Mouse (Mus musculus) MEL (cell line): ENCODE measurements around the gene Hmga1. TPM values are rescaled to one million over a fixed set of nuclear protein-coding genes. Genes with fewer than 3 reads are reported as not detected.

ENCODE experiments used
- DNase-seq: peaks from one replicate; pipeline ENCODE4 v3.0.0; 2011; ENCODE audit warnings: low read depth, low spot score
- H3K27ac ChIP-seq: 2 replicates; pipeline ENCODE4 v1.5.1; 2012; ENCODE audit warnings: low read depth, mild to moderate bottlenecking, control low read depth, low read length, moderate library complexity; ENCODE audit not compliant: control insufficient read depth
- H3K27me3 ChIP-seq, 2 experiments: fragments of 150-350 bp in 1 of 2; sonication (generic) in 1 of 2; 2 replicates each; pipeline ENCODE4 v1.6.1; 2012; ENCODE audit warnings: low read length in 2 of 2, mild to moderate bottlenecking in 2 of 2, improper control_type of control experiment in 1 of 2, moderate library complexity in 1 of 2; ENCODE audit not compliant: insufficient read depth in 2 of 2, control insufficient read depth in 1 of 2
- H3K36me3 ChIP-seq, 2 experiments: 2 replicates each; pipeline ENCODE4 v1.6.1; 2012 to 2014; ENCODE audit warnings: low read length in 2 of 2, improper control_type of control experiment in 1 of 2, inconsistent platforms in 1 of 2, mild to moderate bottlenecking in 1 of 2; ENCODE audit not compliant: insufficient read depth in 2 of 2, control insufficient read depth in 1 of 2
- H3K4me1 ChIP-seq, 2 experiments: fragments of 150-350 bp in 1 of 2; sonication (generic) in 1 of 2; 2 replicates each; pipeline ENCODE4 v1.6.1; 2012; ENCODE audit warnings: low read length in 2 of 2, improper control_type of control experiment in 1 of 2, mild to moderate bottlenecking in 1 of 2; ENCODE audit not compliant: insufficient read depth in 2 of 2, control insufficient read depth in 1 of 2
- H3K4me3 ChIP-seq, 2 experiments: fragments of 150-350 bp in 1 of 2; sonication (generic) in 1 of 2; 2 replicates each; pipeline ENCODE4 v1.5.1; 2012; ENCODE audit warnings: low read depth in 2 of 2, low read length in 2 of 2, mild to moderate bottlenecking in 2 of 2, moderate library complexity in 2 of 2, control low read depth in 1 of 2, improper control_type of control experiment in 1 of 2; ENCODE audit not compliant: control insufficient read depth in 1 of 2, insufficient read depth in 1 of 2
- H3K79me2 ChIP-seq: 2 replicates; pipeline ENCODE4 v1.6.1; 2012; ENCODE audit warnings: mild to moderate bottlenecking, low read length, moderate library complexity; ENCODE audit not compliant: control insufficient read depth, poor library complexity, insufficient read depth
- H3K9ac ChIP-seq: 2 replicates; pipeline ENCODE4 v1.6.1; 2012; ENCODE audit warnings: low read depth, mild to moderate bottlenecking, control low read depth, low read length, moderate library complexity; ENCODE audit not compliant: control insufficient read depth, poor library complexity, severe bottlenecking
- H3K9me3 ChIP-seq: fragments of 150-350 bp; sonication (generic); replicated peaks from 2 replicates; pipeline ENCODE4 v1.6.1; 2012; ENCODE audit warnings: mild to moderate bottlenecking, low read length, improper control_type of control experiment, moderate library complexity; ENCODE audit not compliant: insufficient read depth
- BHLHE40 ChIP-seq: IDR thresholded peaks from 2 replicates; pipeline ENCODE4 v1.6.1; 2012; ENCODE audit warnings: low read depth, mild to moderate bottlenecking, inconsistent platforms, low read length, improper control_type of control experiment, borderline replicate concordance
- CHD2 ChIP-seq: IDR thresholded peaks from 2 replicates; pipeline ENCODE4 v1.6.1; 2011; ENCODE audit warnings: low read length, improper control_type of control experiment
- CTCF ChIP-seq, 3 experiments: IDR thresholded peaks in 2 of 3; conservative IDR thresholded peaks in 1 of 3; 2 replicates each; pipeline ENCODE4 v1.5.1; 2011 to 2012; ENCODE audit warnings: low read length in 3 of 3, low read depth in 2 of 3, mild to moderate bottlenecking in 2 of 3, improper control_type of control experiment in 1 of 3, inconsistent platforms in 1 of 3, mixed read lengths in 1 of 3, moderate library complexity in 1 of 3; ENCODE audit not compliant: control insufficient read depth in 1 of 3, insufficient read depth in 1 of 3, poor library complexity in 1 of 3, severe bottlenecking in 1 of 3
- GABPA ChIP-seq: IDR thresholded peaks from 2 replicates; pipeline ENCODE4 v1.6.1; 2012; ENCODE audit warnings: low read depth, mild to moderate bottlenecking, inconsistent platforms, low read length, improper control_type of control experiment, moderate library complexity
- GATA1 ChIP-seq: IDR thresholded peaks from 2 replicates; pipeline ENCODE4 v1.6.1; 2011; ENCODE audit warnings: low read depth, low read length, improper control_type of control experiment
- JUND ChIP-seq: IDR thresholded peaks from 2 replicates; pipeline ENCODE4 v1.6.1; 2011; ENCODE audit warnings: low read depth, mild to moderate bottlenecking, improper control_type of control experiment, low read length
- MAFK ChIP-seq: IDR thresholded peaks from 2 replicates; pipeline ENCODE4 v1.6.1; 2011; ENCODE audit warnings: low read depth, mild to moderate bottlenecking, low read length, improper control_type of control experiment, borderline replicate concordance
- MXI1 ChIP-seq: IDR thresholded peaks from 2 replicates; pipeline ENCODE4 v1.6.1; 2011; ENCODE audit warnings: mild to moderate bottlenecking, low read depth, low read length, improper control_type of control experiment
- RAD21 ChIP-seq: IDR thresholded peaks from 2 replicates; pipeline ENCODE4 v1.6.1; 2011; ENCODE audit warnings: mild to moderate bottlenecking, low read depth, low read length, improper control_type of control experiment
- SIN3A ChIP-seq: IDR thresholded peaks from 2 replicates; pipeline ENCODE4 v1.6.1; 2012; ENCODE audit warnings: low read length, improper control_type of control experiment, inconsistent platforms
- SMC3 ChIP-seq: IDR thresholded peaks from 2 replicates; pipeline ENCODE4 v1.6.1; 2011; ENCODE audit warnings: low read depth, low read length, improper control_type of control experiment
- UBTF ChIP-seq: IDR thresholded peaks from 2 replicates; pipeline ENCODE4 v1.6.1; 2012; ENCODE audit warnings: low read depth, mild to moderate bottlenecking, inconsistent platforms, low read length, improper control_type of control experiment, moderate library complexity, borderline replicate concordance; ENCODE audit not compliant: insufficient read depth
- USF1 ChIP-seq: IDR thresholded peaks from 2 replicates; pipeline ENCODE4 v1.6.1; 2014; ENCODE audit warnings: low read depth, mild to moderate bottlenecking, inconsistent platforms, low read length, improper control_type of control experiment, moderate library complexity
- ZKSCAN1 ChIP-seq: IDR thresholded peaks from 2 replicates; pipeline ENCODE4 v1.6.1; 2012; ENCODE audit warnings: low read depth, mild to moderate bottlenecking, inconsistent platforms, low read length, improper control_type of control experiment, moderate library complexity
- polyA plus RNA-seq, 2 experiments: library from polyadenylated mRNA; stranded (reverse) in 1 of 2; unstranded in 1 of 2; fragments of >175 nt in 1 of 2; fragments of >200 nt in 1 of 2; gene quantifications; 2 replicates each; pipeline versions ENCODE4 v1.2.1 to v1.2.4; 2012; ENCODE audit warnings: low replicate concordance in 2 of 2, low read depth in 1 of 2; ENCODE audit not compliant: insufficient read length in 2 of 2, insufficient read depth in 1 of 2, missing spikeins in 1 of 2
- total RNA-seq: library from RNA; depleted of rRNA; stranded (reverse); fragments of 300-350 nt; gene quantifications from 2 replicates; pipeline ENCODE4 v1.2.3, GENCODE M21; 2012

The Hmga1 gene
- total and polyA plus RNA-seq, 3 experiments = 96.0 to 112 TPM; not detected in 1

DNA sequence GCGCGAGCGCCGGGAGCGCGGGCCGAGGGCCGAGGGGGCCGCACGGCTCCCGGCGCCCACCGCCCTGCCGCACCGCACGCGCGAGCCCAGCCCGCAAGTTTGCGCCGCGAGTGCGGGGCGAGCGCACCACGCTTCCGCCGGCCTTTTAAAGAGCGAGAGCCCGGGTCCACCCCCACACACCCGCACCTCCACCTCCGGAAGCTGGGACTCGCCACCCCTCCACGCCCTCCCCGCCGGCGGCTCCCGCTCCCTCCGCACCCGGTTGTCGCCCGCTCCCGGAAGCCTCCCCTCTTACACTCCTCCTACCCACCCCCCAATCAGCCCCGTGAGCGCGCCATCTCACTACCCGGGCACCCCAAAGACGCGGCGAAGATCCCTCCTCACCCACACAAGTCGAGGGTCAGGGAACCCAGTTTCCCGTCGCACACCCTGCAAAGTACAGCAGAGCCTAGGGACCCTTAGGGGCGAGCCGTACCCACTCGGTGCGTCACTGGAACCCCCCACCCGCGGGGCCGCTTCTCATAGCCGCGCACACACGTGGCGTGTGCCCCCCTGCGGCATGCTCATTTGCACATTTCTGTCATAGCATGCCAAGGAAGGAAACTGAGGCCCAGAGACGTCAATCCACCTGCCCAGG, 42.9 kb upstream of the Hmga1 start:
- Histone ChIP-seq H3K36me3 (no peaks in the 10 kb centered on the region), H3K4me1 (no peaks in the 10 kb centered on the region), H3K27me3 (no peaks in the 10 kb centered on the region; a peak in 2 of 4 replicates), H3K27ac (no peak overlapping the region), H3K4me3 (no peak overlapping the region), H3K9me3 (no peaks in the 10 kb centered on the region), H3K9ac (no peak overlapping the region), H3K79me2 (no peaks in the 10 kb centered on the region)
- no peak for TF ChIP-seq USF1
- TF ChIP-seq SMC3 = no peak
- no peak for TF ChIP-seq UBTF
- TF ChIP-seq MXI1 = no peak
- DNase-seq = no peak

DNA sequence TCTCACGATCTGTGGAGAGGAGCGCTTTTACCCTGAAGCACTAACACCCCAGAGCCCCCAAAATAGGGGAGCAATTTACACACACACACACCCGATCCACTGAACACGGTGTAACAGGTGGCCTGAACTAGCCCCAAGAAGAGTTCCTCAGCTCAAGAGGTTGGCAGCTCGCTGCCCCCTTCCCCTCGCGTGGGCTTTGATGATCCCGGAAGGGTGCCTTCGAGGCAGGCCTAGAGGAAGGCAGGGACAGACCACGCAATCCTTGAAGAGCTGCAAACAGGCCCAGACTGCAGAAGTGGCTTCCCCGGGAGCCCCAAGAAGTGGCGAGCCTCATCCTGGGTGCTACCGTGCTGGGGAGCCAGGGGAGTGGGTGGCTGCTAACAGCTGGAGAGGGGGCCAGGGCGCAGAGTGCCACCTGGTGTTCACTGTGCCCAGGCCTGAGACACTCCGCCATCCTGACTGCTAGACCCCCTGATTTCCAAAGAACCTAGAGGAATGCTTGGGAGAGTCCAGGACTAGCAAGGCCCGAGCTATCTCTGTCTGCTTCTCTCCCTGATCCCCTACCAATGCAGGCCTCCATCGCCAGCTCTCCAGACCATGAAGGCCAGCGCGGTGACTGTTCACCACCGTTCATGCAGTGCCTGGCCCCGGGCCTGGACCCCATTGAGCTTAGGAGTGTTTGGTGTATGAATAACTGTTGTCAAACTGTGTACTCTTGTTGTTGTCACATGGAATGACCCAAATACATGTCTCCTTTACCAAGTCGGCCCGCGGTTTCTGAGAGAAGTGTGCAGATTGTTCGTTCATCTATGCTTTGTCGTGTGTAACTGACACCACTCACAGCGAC, 42.2 kb upstream of the Hmga1 start:
- H3K27me3 ChIP-seq = no peaks in the 10 kb centered on the region; a peak in 2 of 4 replicates
- no peak for DNase-seq
- H3K27ac ChIP-seq = no peak overlapping the region
- no peak for TF ChIP-seq BHLHE40
- TF ChIP-seq ZKSCAN1 = no peak
- 0 out of 2 replicates have a peak, but pooled peaks have one; percentile 14 for TF ChIP-seq SMC3
- TF ChIP-seq GABPA = no peak
- no peak for TF ChIP-seq GATA1
- no peak for TF ChIP-seq RAD21
- TF ChIP-seq UBTF = no peak
- peak in 1 of 3 experiments; percentile 9; a peak in 1 of 6 replicates for TF ChIP-seq CTCF (IDR thresholded peaks at IDR 0.05 in 2 of 3, conservative IDR thresholded peaks at IDR 0.05 in 1 of 3; ENCODE audit: control insufficient read depth in 1 of 3, insufficient read depth in 1 of 3, low read depth in 2 of 3, low read length in 3 of 3, poor library complexity in 1 of 3, severe bottlenecking in 1 of 3)
- no peak for TF ChIP-seq JUND
- H3K9me3 ChIP-seq = no peaks in the 10 kb centered on the region
- H3K79me2 ChIP-seq = no peaks in the 10 kb centered on the region
- H3K36me3 ChIP-seq = no peaks in the 10 kb centered on the region
- H3K9ac ChIP-seq = no peak overlapping the region
- no peaks in the 10 kb centered on the region for H3K4me1 ChIP-seq
- H3K4me3 ChIP-seq = no peak overlapping the region

DNA sequence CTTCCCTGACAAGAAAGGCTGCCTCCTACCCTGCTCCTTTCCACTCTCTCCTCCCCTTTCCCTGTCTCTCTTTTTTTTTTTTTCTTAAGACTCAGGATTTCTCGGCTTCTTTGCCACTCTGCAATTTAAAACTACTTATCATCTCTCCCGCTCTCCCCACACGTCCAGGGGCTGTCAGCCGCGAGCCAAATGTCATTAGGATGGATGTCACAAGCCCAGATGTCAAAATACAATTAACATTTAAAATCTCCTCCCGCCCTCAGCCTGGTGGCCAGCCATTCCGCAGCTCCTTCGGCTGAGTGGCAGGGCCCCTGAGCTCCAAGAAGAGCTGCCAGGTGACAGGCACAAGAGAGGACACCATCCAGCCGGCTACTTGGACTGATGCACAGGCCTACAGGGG, 38.0 kb upstream of the Hmga1 start:
- no peak overlapping the region for H3K4me3 ChIP-seq
- no peaks in the 10 kb centered on the region for H3K4me1 ChIP-seq
- no peak overlapping the region for H3K27ac ChIP-seq
- H3K9me3 ChIP-seq = no peaks in the 10 kb centered on the region
- TF ChIP-seq CHD2 (no peak), SIN3A (no peak), RAD21 (no peak), MAFK (no peak)
- no peaks in the 10 kb centered on the region for H3K79me2 ChIP-seq
- no peaks in the 10 kb centered on the region for H3K36me3 ChIP-seq
- no peak for DNase-seq
- H3K27me3 ChIP-seq = no peaks in the 10 kb centered on the region; a peak in 1 of 4 replicates
- H3K9ac ChIP-seq = no peak overlapping the region
